Mouse (Mus musculus) retina, embryonic 14.5 days (tissue): ENCODE results near the gene Spata2.

Source experiments
- DNase-seq: peaks from one replicate; pipeline ENCODE4 v3.0.0-alpha.2; 2015; ENCODE audit warnings: low spot score

Gene Spata2

GRCm38 (mm10) chr2:167482681-167483080, 10.0 kb downstream of the Spata2 start:
- DNase-seq = no peak

- DNase-seq = no peak
Observed at GRCm38 (mm10) chr2:167479501-167479900, 13.2 kb downstream of the Spata2 start.

DNA sequence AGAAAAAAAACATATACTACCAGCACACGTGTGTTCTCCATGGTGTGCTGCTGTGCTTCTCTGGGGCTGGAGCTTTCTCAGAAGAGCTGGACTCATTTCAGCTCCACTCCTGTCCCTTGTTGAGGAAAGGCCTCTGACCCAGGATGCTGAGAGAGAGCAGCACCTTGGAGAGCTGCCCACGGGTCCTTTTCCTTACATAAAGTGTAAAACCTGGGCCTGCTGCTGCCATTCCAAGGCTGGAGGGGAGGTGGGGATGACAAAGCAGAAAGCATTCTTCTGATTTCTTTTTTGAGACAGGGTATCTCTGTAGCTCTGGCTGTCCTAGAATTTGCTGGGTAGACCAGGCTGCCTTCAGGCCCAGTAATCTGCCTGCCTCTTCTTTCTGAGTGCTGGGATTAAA, 14.6 kb downstream of the Spata2 start:
- DNase-seq = no peak

GRCm38 (mm10) chr2:167476762-167477161, 15.9 kb downstream of the Spata2 start:
- no peak for DNase-seq

- peak; percentile 60 for DNase-seq
Observed at GRCm38 (mm10) chr2:167476200-167476688, 16.4 kb downstream of the Spata2 start.

- no peak for DNase-seq
Observed at GRCm38 (mm10) chr2:167475596-167475995, 17.1 kb downstream of the Spata2 start.

DNA sequence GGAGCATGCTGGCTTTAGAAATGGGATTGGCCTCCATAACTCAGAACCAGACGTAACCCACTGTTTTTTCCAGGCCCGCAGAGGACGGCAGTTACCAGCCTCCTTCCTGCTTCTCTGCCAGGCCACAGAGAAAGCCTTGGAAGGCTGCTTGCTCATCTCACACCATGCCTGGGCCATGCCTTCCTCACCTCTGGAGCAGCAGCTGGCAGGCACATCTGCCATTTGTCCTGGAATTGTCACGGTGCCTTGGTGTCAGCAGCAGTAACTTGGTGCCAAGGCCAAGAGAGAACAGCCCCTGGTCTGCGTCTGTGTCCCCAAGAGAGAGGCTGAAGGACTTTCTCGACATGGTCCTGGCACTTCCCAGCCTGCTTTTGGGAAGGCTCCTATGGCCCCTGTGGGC, 18.5 kb downstream of the Spata2 start:
- DNase-seq = no peak

GRCm38 (mm10) chr2:167471585-167471984, 21.1 kb downstream of the Spata2 start:
- DNase-seq = no peak

GRCm38 (mm10) chr2:167470611-167471010, 22.1 kb downstream of the Spata2 start:
- no peak for DNase-seq

DNA sequence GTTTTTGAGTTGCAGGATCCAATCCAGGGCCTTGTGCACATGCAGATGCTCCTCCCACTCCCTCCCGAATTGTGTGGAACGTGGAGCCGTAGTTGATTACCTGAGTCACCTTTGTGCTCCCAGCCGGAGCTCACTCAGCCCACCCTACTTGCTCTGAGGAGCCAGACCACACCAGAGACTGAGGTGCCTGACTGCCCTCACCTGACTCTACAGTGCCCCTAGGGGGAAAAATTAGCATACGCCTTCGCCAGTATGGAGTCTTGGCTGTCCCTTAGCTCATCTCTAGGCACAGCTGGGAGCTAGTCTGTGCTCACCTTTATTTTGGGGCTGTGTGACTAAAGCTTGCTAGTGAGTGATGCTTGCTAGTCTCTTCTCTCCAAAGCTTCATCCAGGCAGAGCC, 24.2 kb downstream of the Spata2 start:
- DNase-seq = no peak

DNA sequence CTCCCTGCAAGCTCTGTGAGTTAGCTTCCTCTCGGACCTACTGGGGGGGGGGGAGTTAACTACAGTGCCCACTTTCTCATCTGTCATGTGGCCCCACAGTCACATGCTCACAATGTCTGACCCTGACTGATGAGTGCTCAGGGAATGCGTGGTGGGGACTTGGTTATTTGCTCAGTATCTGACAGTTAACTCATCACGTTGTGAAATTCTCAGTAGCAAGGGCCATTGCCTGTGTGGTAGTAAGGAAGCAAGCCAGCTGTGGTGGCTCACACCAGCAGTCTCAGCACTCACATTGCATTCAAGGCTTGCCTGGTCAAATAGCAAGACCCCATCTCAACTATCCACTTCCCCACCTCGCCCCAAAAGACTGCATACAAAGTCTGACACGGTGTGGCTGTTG, 25.5 kb downstream of the Spata2 start:
- no peak for DNase-seq

DNA sequence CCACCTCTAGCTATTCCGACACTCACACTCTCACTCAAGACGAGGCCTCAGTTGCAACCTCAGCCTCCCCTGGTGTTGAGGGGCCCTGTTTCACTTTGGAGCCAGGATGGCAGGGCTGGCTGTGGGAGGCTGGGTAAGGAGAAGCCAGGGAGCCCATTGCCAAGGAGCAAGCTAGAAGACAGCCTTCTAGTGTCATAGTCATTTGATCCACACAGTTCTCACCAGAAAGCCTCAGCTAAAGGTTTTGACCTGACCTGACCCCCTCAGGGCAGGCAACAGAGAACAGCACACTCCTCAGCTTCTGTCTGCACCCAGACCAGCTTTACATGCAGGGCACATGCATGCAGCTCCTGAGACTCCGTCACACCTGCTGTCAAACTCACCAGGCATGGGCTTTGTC, 26.7 kb downstream of the Spata2 start:
- no peak for DNase-seq

DNA sequence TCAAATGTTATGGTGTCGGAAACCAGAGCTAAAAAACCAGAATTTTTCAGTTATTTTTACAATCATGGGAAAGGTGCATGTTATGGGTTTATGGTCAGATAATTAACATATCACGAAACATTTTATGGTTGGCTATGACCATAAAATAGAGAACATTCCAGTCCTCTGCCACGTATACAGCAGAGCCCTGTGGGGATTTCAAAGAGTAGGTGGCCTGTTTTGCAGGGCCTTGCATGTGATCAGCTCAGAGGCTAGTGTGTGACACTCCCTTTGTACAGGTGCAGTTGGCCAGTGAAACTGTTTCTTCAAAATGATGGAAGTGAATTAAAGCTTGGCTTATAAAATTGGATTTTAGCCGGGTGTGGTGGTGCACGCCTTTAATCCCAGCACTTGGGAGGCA, 28.9 kb downstream of the Spata2 start:
- DNase-seq = no peak

- peak; percentile 74 for DNase-seq
Observed at GRCm38 (mm10) chr2:167462954-167463353, 29.7 kb downstream of the Spata2 start.

DNA sequence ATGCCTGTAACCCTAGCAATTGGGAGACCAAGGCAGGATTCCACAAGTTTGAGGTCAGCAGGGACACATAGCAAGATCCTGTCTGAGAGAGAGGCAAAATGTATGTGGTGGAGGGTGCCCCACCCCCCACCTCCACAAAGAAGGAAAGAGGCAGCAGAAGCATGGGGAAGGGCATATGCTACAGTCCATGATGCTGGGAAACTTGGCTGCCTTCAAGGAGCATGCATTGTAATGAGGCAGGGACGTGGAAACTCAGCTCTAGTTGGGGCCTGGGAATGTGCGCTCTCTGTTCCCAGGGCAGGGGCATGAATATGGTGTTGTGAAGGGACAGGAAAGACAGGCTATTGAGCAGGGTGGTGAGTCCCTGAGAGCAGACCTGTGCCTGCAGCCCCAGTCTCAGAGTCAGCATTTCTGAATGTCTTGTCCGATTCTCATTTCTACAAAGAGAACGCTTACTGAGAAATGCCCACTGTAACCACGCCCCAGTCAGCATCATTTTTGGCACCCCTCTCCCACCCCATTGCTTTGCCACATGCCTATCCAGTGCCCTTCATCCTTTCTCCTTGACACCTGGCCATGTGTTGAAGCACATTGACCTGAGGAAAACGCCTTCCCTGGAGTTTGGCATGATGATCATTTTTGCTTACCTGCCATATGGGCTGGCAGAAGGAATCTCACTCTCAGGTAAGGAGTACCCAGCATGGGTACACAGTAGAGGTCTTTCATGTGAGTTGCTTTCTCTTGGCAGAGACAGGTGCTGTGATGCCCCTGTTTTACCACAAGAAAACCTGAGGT, 33.4 kb downstream of the Spata2 start:
- no peak for DNase-seq

GRCm38 (mm10) chr2:167458548-167458947, 34.1 kb downstream of the Spata2 start:
- DNase-seq = no peak

GRCm38 (mm10) chr2:167457213-167457612, 35.5 kb downstream of the Spata2 start:
- no peak for DNase-seq

DNA sequence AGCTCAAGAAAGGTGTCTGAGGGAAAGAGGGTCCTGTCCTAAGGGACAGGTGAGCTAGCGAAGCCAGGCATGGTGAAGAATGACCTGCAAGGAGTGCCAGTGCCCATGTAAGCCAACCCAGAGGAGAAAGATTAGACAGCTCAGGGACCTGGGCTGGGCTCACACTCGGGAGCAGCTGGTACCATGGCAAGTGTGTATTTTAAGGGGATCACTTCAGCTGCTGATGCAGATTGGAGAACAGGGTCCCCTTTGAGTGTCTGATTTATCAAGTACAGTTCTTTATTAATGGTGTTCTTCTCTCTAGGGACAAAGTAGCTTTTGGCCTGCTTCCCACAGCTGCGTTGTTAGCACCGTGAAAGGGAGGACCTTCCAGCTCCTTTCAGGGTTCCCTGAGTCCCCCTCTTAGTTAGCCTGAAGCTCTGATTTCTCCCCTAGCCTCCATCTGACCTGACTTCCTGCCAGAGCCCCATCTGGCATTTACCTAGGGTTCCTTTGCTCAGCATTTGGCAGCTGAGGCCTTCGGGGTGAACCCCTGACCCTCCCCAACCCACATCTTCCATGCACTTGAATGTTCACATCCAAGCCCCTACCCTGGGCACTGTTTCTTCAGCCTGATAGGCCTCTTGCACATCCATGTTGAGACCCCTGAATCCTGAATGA, 36.2 kb downstream of the Spata2 start:
- no peak for DNase-seq

DNA sequence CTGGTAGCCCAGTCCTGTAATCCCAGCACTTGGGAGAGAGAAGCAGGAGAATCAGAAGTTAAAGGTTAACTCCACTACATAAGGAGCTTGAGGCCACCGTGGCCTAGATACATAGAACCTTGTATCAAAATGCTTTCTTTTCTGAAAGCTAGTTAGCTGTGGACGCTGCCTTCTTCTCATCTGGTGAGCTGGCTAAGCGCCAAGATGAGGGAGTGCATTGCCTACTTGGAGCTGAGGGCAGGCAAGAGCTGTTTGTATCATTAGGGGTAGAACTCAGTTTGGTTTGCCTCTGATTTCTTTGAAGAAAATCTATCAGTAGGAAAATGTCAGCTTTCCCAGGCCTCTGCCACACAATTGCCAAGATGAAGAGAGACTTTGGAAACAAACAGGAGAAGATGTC, 38.9 kb downstream of the Spata2 start:
- DNase-seq = no peak

- no peak for DNase-seq
Observed at GRCm38 (mm10) chr2:167450647-167451046, 42.0 kb downstream of the Spata2 start.

GRCm38 (mm10) chr2:167449331-167450275, 43.1 kb downstream of the Spata2 start:
- DNase-seq = no peak

GRCm38 (mm10) chr2:167447629-167448028, 45.1 kb downstream of the Spata2 start:
- no peak for DNase-seq
